Mouse (Mus musculus): ENCODE measurements around the gene Ston2. TPM values are rescaled to one million over a fixed set of nuclear protein-coding genes. Genes with fewer than 3 reads are reported as not detected.

The Ston2 gene
- total and polyA plus RNA-seq, 2 experiments from 2014 or later: 7.7 to 21.9 TPM

- Histone ChIP-seq H3K4me2 (ENCODE audit: low read depth, low read length) (no peak overlapping the region), H3K27me3 (ENCODE audit: insufficient read depth, low read length) (no peaks in the 10 kb centered on the region), H3K9me3 (ENCODE audit: low read length) (no peaks in the 10 kb centered on the region), H3K9ac (replicated peaks; ENCODE audit: low read length) (no peak overlapping the region), H3K36me3 (ENCODE audit: insufficient read depth, low read length) (peaks cover 57% of the 10 kb centered on the region), H3K27ac (no peak overlapping the region), H3K4me3 (ENCODE audit: low read length) (no peak overlapping the region), H3K4me1 (ENCODE audit: insufficient read depth, low read length) (no peaks in the 10 kb centered on the region)
- ATAC-seq (peak; percentile 82), DNase-seq (ENCODE audit: low spot score) (peak; percentile 79)
- TF ChIP-seq CTCF (IDR thresholded peaks at IDR 0.05; ENCODE audit: low read depth): peak; percentile 80
- 25% methylated on average over 10 of the region's 10 CpGs for WGBS
Observed at GRCm38 (mm10) chr12:91815990-91816389, 27.8 kb upstream of the Ston2 start.

GRCm38 (mm10) chr12:91815552-91815951 lies 27.4 kb upstream of the Ston2 start:
- Histone ChIP-seq H3K4me2 (ENCODE audit: low read depth, low read length) (no peak overlapping the region), H3K9ac (replicated peaks; ENCODE audit: low read length) (no peak overlapping the region), H3K27me3 (ENCODE audit: insufficient read depth, low read length) (no peaks in the 10 kb centered on the region), H3K36me3 (ENCODE audit: insufficient read depth, low read length) (peaks cover 61% of the 10 kb centered on the region), H3K4me3 (ENCODE audit: low read length) (no peak overlapping the region), H3K9me3 (ENCODE audit: low read length) (no peaks in the 10 kb centered on the region), H3K4me1 (ENCODE audit: insufficient read depth, low read length) (no peaks in the 10 kb centered on the region), H3K27ac (no peak overlapping the region)
- ATAC-seq (no peak), DNase-seq (ENCODE audit: low spot score) (no peak)
- TF ChIP-seq CTCF (IDR thresholded peaks at IDR 0.05; ENCODE audit: low read depth): no peak
- WGBS: 91% methylated on average over 11 of the region's 11 CpGs

- Histone ChIP-seq H3K9me3 (ENCODE audit: low read length) (no peaks in the 10 kb centered on the region), H3K36me3 (ENCODE audit: insufficient read depth, low read length) (peaks cover 53% of the 10 kb centered on the region), H3K4me1 (ENCODE audit: insufficient read depth, low read length) (no peaks in the 10 kb centered on the region), H3K9ac (replicated peaks; ENCODE audit: low read length) (no peak overlapping the region), H3K4me3 (ENCODE audit: low read length) (no peak overlapping the region), H3K27ac (no peak overlapping the region), H3K4me2 (ENCODE audit: low read depth, low read length) (no peak overlapping the region), H3K27me3 (ENCODE audit: insufficient read depth, low read length) (no peaks in the 10 kb centered on the region)
- ATAC-seq (no peak), DNase-seq (ENCODE audit: low spot score) (no peak)
- TF ChIP-seq CTCF (IDR thresholded peaks at IDR 0.05; ENCODE audit: low read depth): no peak
- 95% methylated on average over 8 of the region's 8 CpGs for WGBS
Observed at GRCm38 (mm10) chr12:91808911-91809310, 20.7 kb upstream of the Ston2 start.

- H3K9me3 ChIP-seq (ENCODE audit: low read length): no peaks in the 10 kb centered on the region
- 81% methylated on average over 6 of the region's 6 CpGs for WGBS
- ATAC-seq (no peak), DNase-seq (ENCODE audit: low spot score) (no peak)
- no peak overlapping the region for H3K27ac ChIP-seq
- H3K4me2 ChIP-seq (ENCODE audit: low read depth, low read length): no peak overlapping the region
- no peaks in the 10 kb centered on the region for H3K4me1 ChIP-seq (ENCODE audit: insufficient read depth, low read length)
- H3K36me3 ChIP-seq (ENCODE audit: insufficient read depth, low read length): peaks cover 41% of the 10 kb centered on the region
- H3K9ac ChIP-seq (replicated peaks; ENCODE audit: low read length): no peak overlapping the region
- TF ChIP-seq CTCF (IDR thresholded peaks at IDR 0.05; ENCODE audit: low read depth): no peak
- H3K27me3 ChIP-seq (ENCODE audit: insufficient read depth, low read length): no peaks in the 10 kb centered on the region
- H3K4me3 ChIP-seq (ENCODE audit: low read length): no peak overlapping the region
Observed at GRCm38 (mm10) chr12:91807761-91808160, 19.6 kb upstream of the Ston2 start.

GRCm38 (mm10) chr12:91807095-91807494 lies 18.9 kb upstream of the Ston2 start:
- H3K4me2 ChIP-seq (ENCODE audit: low read depth, low read length): no peak overlapping the region
- ATAC-seq (no peak), DNase-seq (ENCODE audit: low spot score) (no peak)
- no peak for TF ChIP-seq CTCF (IDR thresholded peaks at IDR 0.05; ENCODE audit: low read depth)
- WGBS: 94% methylated on average over 11 of the region's 11 CpGs
- no peaks in the 10 kb centered on the region for H3K27me3 ChIP-seq (ENCODE audit: insufficient read depth, low read length)
- H3K36me3 ChIP-seq (ENCODE audit: insufficient read depth, low read length): peaks cover 35% of the 10 kb centered on the region
- no peak overlapping the region for H3K4me3 ChIP-seq (ENCODE audit: low read length)
- no peaks in the 10 kb centered on the region for H3K9me3 ChIP-seq (ENCODE audit: low read length)
- H3K27ac ChIP-seq: no peak overlapping the region
- H3K4me1 ChIP-seq (ENCODE audit: insufficient read depth, low read length): no peaks in the 10 kb centered on the region
- no peak overlapping the region for H3K9ac ChIP-seq (replicated peaks; ENCODE audit: low read length)

GRCm38 (mm10) chr12:91804262-91804661 lies 16.1 kb upstream of the Ston2 start:
- Histone ChIP-seq H3K9ac (replicated peaks; ENCODE audit: low read length) (no peak overlapping the region), H3K27ac (no peak overlapping the region), H3K4me1 (ENCODE audit: insufficient read depth, low read length) (no peaks in the 10 kb centered on the region), H3K27me3 (ENCODE audit: insufficient read depth, low read length) (no peaks in the 10 kb centered on the region), H3K9me3 (ENCODE audit: low read length) (no peaks in the 10 kb centered on the region), H3K4me2 (ENCODE audit: low read depth, low read length) (no peak overlapping the region), H3K4me3 (ENCODE audit: low read length) (no peak overlapping the region), H3K36me3 (ENCODE audit: insufficient read depth, low read length) (peaks cover 10% of the 10 kb centered on the region; the same call in 1 of the 2 replicates)
- TF ChIP-seq CTCF (IDR thresholded peaks at IDR 0.05; ENCODE audit: low read depth): no peak
- 83% methylated on average over 3 of the region's 3 CpGs for WGBS
- ATAC-seq (no peak), DNase-seq (ENCODE audit: low spot score) (no peak)

- Histone ChIP-seq H3K27me3 (ENCODE audit: insufficient read depth, low read length) (no peaks in the 10 kb centered on the region), H3K4me3 (ENCODE audit: low read length) (no peak overlapping the region), H3K4me1 (ENCODE audit: insufficient read depth, low read length) (no peaks in the 10 kb centered on the region), H3K9me3 (ENCODE audit: low read length) (no peaks in the 10 kb centered on the region), H3K9ac (replicated peaks; ENCODE audit: low read length) (no peak overlapping the region), H3K27ac (no peak overlapping the region), H3K36me3 (ENCODE audit: insufficient read depth, low read length) (peaks cover 1% of the 10 kb centered on the region; the same call in 1 of the 2 replicates), H3K4me2 (ENCODE audit: low read depth, low read length) (no peak overlapping the region)
- no peak for TF ChIP-seq CTCF (IDR thresholded peaks at IDR 0.05; ENCODE audit: low read depth)
- no peak for ATAC-seq
- no peak for DNase-seq (ENCODE audit: low spot score)
- WGBS: 84% methylated on average over 13 of the region's 13 CpGs
Observed at GRCm38 (mm10) chr12:91803207-91803932, 15.2 kb upstream of the Ston2 start.

Measured in hindbrain, postnatal 0 days (tissue).